Mouse (Mus musculus) midbrain, embryonic 16.5 days (tissue): Measurements from ENCODE around the gene Inha. TPM values are rescaled to one million over a fixed set of nuclear protein-coding genes. Genes with fewer than 3 reads are reported as not detected.

ENCODE experiments used
- ATAC-seq: fragments of 200-750 bp; cut with Nextera tagmentation; 2 replicates; pipeline ENCODE4 v1.8.0; 2017; ENCODE audit warnings: moderate TSS enrichment
- H3K27ac ChIP-seq: fragments of 300-500 bp; sonication (generic); 2 replicates; pipeline ENCODE4 v1.5.1; 2014; ENCODE audit warnings: mild to moderate bottlenecking, low read length, mixed read lengths
- H3K27me3 ChIP-seq: fragments of 300-500 bp; sonication (generic); 2 replicates; pipeline ENCODE4 v1.6.1; 2014; ENCODE audit warnings: low read depth, low read length, mixed read lengths; ENCODE audit not compliant: control insufficient read depth, insufficient read depth
- H3K36me3 ChIP-seq: fragments of 300-500 bp; sonication (generic); 2 replicates; pipeline ENCODE4 v1.6.1; 2014; ENCODE audit warnings: mild to moderate bottlenecking, low read length, moderate library complexity, mixed read lengths; ENCODE audit not compliant: control insufficient read depth, insufficient read depth
- H3K4me1 ChIP-seq: fragments of 300-500 bp; sonication (generic); 2 replicates; pipeline ENCODE4 v1.6.1; 2014; ENCODE audit warnings: mild to moderate bottlenecking, low read length, mixed read lengths; ENCODE audit not compliant: control insufficient read depth, insufficient read depth
- H3K4me2 ChIP-seq: fragments of 300-500 bp; sonication (generic); 2 replicates; pipeline ENCODE4 v1.6.1; 2014; ENCODE audit warnings: mild to moderate bottlenecking, low read length, mixed read lengths
- H3K4me3 ChIP-seq: fragments of 300-500 bp; sonication (generic); 2 replicates; pipeline ENCODE4 v1.5.1; 2014; ENCODE audit warnings: low read depth, mild to moderate bottlenecking, low read length, moderate library complexity, mixed read lengths
- H3K9ac ChIP-seq: fragments of 300-500 bp; sonication (generic); 2 replicates; pipeline ENCODE4 v1.6.1; 2014; ENCODE audit warnings: low read depth, low read length, mixed read lengths
- H3K9me3 ChIP-seq: fragments of 300-500 bp; sonication (generic); replicated peaks from 2 replicates; pipeline ENCODE4 v1.6.1; 2014; ENCODE audit warnings: mild to moderate bottlenecking, low read length, mixed read lengths; ENCODE audit not compliant: control insufficient read depth, poor library complexity, severe bottlenecking
- WGBS: fragments of 180-500 bp; shearing (Covaris S2); extraction: QIAGEN DNeasy Blood & Tissue Kit; methylation state at CpG from one replicate; pipeline ENCODE4 v1.1.7; 2014; 5-methylcytosine and 5-hydroxymethylcytosine counted together
- polyA plus RNA-seq: library from polyadenylated mRNA; unstranded; fragments of >200 nt; fragmentation: Nextera tagmentation; extraction: Ambion mirVana; gene quantifications from 2 replicates; pipeline ENCODE4 v1.2.1, GENCODE M21; 2015

Inha gene
- polyA plus RNA-seq, 1 experiment from 2014 or later: 21.2 TPM

DNA sequence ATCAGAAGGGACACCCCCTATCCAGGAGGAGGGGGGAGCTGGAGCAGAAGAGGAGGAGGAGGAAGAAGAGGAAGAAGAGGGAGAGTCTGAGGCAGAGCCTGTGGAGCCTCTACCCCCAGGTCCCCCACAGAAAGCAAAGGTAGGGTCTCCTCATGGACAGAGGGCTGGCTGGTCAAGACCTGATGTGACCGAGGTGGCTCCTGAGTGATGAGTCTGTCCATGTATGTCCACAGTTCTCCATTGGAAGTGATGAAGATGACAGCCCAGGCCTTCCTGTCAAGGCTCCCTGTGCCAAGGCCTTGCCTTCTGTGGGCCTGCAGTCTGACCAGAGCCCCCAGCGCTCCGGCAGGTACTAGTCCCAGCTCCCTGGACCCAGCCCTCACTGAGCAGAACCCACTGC, 41.2 kb downstream of the Inha start:
- Histone ChIP-seq H3K4me1 (peaks cover 15% of the 10 kb centered on the region), H3K4me2 (no peak overlapping the region), H3K27ac (no peak overlapping the region), H3K9ac (no peak overlapping the region), H3K4me3 (no peak overlapping the region), H3K36me3 (peaks cover 19% of the 10 kb centered on the region), H3K9me3 (no peaks in the 10 kb centered on the region), H3K27me3 (no peaks in the 10 kb centered on the region)
- 94% methylated on average over 3 of the region's 3 CpGs for WGBS
- ATAC-seq: no peak

DNA sequence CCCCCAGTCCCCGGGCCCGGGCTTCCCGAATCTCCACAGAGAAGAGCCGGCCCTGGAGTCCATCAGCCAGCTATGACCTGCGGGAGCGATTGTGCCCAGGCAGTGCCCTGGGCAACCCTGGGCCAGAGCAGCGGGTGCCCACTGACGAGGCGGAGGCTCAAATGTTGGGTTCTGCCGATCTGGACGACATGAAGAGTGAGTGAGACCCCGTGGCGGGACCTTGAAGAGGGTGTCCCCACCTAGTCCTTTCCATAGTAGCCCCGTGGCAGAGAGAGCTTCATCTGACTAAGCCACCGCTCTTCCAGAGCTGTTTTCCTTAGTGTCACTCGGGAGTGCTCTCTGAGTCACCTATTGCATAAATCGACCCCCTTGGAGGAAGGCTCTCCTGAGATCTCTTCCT, 42.0 kb downstream of the Inha start:
- H3K4me1 ChIP-seq: peaks cover 15% of the 10 kb centered on the region
- 93% methylated on average over 17 of the region's 17 CpGs for WGBS
- H3K36me3 ChIP-seq: peaks cover 25% of the 10 kb centered on the region
- no peaks in the 10 kb centered on the region for H3K27me3 ChIP-seq
- no peaks in the 10 kb centered on the region for H3K9me3 ChIP-seq
- ATAC-seq: no peak
- H3K4me2 ChIP-seq: no peak overlapping the region
- no peak overlapping the region for H3K9ac ChIP-seq
- H3K27ac ChIP-seq: no peak overlapping the region
- H3K4me3 ChIP-seq: no peak overlapping the region

DNA sequence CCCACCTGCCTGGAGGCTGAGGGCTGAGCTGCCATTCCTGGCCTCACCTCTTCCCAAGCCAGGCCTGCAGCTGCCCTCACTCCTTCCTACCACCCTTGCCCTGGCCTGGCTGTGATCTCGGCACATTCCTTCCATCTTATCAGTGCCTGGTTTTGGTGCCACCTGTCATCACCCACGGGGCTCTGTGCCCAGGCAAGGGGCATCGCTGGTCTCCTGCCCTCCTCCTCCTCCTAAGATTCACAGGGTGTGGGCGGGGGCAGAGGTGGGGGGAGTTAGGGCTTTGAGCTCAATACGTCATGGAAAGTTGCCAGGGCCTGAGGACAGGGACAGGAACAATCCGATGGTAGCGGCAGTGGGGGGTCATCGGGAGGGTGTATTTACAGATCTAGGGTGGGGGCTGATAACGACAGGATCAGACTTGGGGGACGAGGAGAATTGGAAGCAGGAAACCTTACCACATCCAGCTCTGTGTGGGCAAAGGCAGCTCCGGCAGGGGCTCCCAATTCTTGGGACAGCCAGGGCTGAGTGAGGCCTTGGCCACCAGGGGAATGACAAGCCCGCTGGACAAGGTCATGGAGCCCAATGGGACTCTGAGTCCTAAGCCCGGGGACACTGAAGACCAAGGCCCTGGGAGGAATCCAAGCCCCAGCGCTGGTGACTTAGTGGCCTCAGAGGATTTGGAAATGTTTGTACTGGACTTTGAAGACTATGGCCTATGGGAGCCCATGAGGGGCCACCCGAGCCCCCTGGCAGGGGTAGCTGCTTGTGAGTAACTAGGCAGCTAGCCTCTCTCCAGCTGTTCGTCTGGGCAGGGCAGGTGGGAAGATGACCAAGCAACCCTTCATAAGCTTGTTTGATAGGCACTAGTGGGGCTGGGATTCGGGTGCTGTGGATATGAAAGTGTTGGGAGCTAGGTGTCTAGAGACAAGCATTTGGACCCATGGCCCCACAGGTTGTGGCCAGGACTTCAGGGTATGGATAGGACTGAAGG, 42.7 kb downstream of the Inha start:
- Histone ChIP-seq H3K36me3 (peaks cover 28% of the 10 kb centered on the region), H3K9me3 (no peaks in the 10 kb centered on the region), H3K9ac (no peak overlapping the region), H3K27ac (no peak overlapping the region), H3K4me2 (no peak overlapping the region), H3K27me3 (no peaks in the 10 kb centered on the region), H3K4me3 (no peak overlapping the region), H3K4me1 (peaks cover 15% of the 10 kb centered on the region)
- ATAC-seq: no peak
- 88% methylated on average over 17 of the region's 17 CpGs for WGBS

DNA sequence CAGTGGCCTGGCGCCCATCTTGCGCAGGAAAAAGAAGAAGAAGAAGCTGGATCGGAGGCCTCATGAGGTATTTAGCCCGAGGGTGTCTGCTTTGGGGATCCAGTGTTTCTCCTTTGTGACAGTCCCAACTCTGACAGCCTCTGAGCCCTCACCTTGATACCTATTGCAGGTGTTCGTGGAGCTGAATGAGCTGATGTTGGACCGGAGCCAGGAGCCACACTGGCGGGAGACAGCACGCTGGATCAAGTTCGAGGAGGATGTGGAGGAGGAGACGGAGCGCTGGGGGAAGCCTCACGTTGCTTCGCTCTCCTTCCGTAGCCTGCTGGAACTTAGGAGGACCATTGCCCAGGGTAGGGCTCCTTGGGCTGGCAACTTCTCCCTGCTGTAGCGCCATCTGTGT, 43.7 kb downstream of the Inha start:
- 87% methylated on average over 15 of the region's 15 CpGs for WGBS
- peaks cover 11% of the 10 kb centered on the region for H3K4me1 ChIP-seq
- H3K36me3 ChIP-seq: peaks cover 38% of the 10 kb centered on the region
- H3K9me3 ChIP-seq: no peaks in the 10 kb centered on the region
- H3K4me3 ChIP-seq: no peak overlapping the region
- H3K27me3 ChIP-seq: no peaks in the 10 kb centered on the region
- no peak overlapping the region for H3K4me2 ChIP-seq
- ATAC-seq: no peak
- no peak overlapping the region for H3K9ac ChIP-seq
- H3K27ac ChIP-seq: no peak overlapping the region

DNA sequence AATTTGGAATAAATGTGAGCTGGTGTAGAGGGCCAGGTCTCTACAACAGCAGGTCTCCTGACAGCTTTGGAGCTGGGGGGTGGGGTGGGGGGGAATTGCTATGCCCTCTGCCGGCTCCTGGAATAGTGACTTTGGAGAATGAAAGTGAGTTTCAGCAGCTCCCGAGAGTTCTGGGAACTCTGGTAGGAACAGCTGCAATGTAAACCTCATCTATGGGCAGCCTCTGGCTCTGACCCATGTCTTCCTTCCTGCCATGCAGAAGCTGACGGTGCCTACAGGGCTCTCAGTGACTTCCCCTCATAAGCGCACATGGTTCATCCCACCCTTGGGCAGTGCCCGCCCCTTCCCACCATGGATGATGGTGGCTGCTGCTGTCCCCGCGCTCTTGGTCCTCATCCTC, 48.8 kb downstream of the Inha start:
- H3K9ac ChIP-seq: no peak overlapping the region
- peaks cover 32% of the 10 kb centered on the region for H3K36me3 ChIP-seq
- ATAC-seq: no peak
- H3K27me3 ChIP-seq: no peaks in the 10 kb centered on the region
- H3K4me1 ChIP-seq: peaks cover 4% of the 10 kb centered on the region
- no peak overlapping the region for H3K4me2 ChIP-seq
- H3K4me3 ChIP-seq: no peak overlapping the region
- WGBS: 87% methylated on average over 7 of the region's 7 CpGs
- H3K27ac ChIP-seq: no peak overlapping the region
- H3K9me3 ChIP-seq: no peaks in the 10 kb centered on the region

DNA sequence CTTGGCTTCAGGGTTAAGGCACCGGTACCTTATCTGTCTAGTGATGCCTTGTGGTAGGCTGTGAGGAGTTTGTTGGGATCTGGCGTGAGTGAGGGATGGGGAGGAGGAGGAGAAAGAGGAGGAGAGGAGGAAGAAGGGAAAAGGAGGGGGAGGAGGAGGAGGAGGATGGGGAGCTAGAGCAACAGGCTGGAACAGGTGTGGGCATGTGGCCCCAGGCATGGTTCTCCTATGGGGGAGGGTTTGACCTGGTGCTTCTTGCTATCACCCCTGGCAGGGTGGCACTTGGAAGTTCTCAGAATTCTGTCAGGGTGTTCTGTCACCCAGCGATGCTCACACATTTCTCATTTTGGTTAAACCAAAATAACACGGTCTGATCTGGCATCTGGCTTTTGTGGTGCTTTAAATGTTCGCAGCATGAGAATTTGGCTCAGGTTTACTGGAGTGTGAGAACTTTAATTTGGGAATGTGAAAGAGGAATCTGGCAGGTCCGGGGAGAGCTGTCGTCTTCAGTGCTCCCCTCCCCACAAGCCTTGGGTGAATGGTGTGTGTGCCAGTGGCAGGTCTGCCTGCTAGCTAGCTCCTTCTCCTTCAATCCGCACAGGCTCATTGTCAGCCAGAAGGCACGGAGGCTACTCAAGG, 49.4 kb downstream of the Inha start:
- 92% methylated on average over 9 of the region's 9 CpGs for WGBS
- H3K9me3 ChIP-seq: no peaks in the 10 kb centered on the region
- ATAC-seq: no peak
- H3K27ac ChIP-seq: no peak overlapping the region
- H3K4me2 ChIP-seq: no peak overlapping the region
- no peak overlapping the region for H3K9ac ChIP-seq
- no peak overlapping the region for H3K4me3 ChIP-seq
- H3K36me3 ChIP-seq: peaks cover 27% of the 10 kb centered on the region
- peaks cover 4% of the 10 kb centered on the region for H3K4me1 ChIP-seq
- no peaks in the 10 kb centered on the region for H3K27me3 ChIP-seq

DNA sequence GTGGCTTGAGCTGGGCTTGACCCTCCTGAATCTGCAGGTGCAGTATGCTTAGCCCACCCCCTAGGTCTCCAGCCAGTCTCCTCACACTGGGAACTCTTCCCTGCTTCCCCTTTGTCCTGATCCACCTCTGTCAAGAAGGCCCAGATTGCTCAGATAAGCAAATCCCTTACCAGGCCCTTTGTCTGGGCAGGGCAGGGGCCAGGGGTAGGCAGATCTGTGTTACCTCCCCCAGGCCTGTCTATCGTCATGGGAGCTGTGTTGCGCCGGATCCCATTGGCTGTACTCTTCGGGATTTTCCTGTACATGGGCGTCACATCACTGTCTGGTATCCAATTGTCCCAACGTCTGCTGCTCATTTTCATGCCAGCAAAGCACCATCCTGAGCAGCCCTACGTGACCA, 50.2 kb downstream of the Inha start:
- WGBS: 94% methylated on average over 7 of the region's 7 CpGs
- no peaks in the 10 kb centered on the region for H3K27me3 ChIP-seq
- peaks cover 4% of the 10 kb centered on the region for H3K4me1 ChIP-seq
- H3K36me3 ChIP-seq: peaks cover 27% of the 10 kb centered on the region
- H3K4me3 ChIP-seq: no peak overlapping the region
- no peak for ATAC-seq
- no peaks in the 10 kb centered on the region for H3K9me3 ChIP-seq
- no peak overlapping the region for H3K27ac ChIP-seq
- H3K4me2 ChIP-seq: no peak overlapping the region
- H3K9ac ChIP-seq: no peak overlapping the region

DNA sequence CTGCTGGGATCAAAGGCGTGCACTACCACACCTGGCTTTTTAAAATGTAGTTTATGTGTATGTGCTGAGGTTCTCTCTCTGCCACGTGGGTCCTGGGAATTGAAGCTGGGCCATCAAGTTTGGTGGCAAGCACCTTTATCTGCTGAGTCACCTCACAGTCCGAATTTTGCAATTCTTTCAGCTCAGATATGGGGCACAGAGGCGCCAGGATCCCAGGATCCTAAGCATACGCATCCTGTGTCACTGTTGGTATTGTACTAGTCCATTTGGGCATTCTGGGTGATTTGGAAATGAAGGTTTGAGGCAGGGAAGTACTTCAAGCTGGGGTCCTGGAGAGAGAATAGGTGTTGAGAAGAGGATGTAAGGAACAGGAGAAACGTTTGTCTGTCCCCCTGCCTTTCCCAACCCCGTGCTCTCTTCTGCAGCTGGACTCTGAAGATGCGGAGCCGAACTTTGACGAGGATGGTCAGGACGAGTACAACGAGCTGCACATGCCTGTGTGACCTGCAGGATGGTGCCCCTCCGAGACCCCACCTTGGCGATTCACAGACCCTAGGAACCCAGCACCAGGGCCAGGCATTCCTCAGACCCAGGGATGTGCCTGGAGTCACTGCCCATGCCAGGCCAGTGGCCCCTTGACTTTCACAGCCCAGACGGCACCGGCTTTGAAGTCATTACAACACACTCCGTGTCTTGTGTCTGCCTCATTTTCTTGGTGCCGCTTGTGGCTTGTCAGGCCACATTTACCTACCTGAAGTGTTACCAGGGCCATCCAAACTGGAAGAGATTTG, 51.7 kb downstream of the Inha start:
- WGBS: 90% methylated on average over 18 of the region's 18 CpGs
- no peaks in the 10 kb centered on the region for H3K27me3 ChIP-seq
- no peak overlapping the region for H3K4me3 ChIP-seq
- 0 out of 2 replicates have a peak, but pooled peaks cover 3% of the 10 kb centered on the region for H3K9me3 ChIP-seq
- no peak overlapping the region for H3K4me2 ChIP-seq
- H3K36me3 ChIP-seq: peaks cover 21% of the 10 kb centered on the region
- no peak overlapping the region; the same call in 1 of the 2 replicates for H3K27ac ChIP-seq
- H3K4me1 ChIP-seq: peaks cover 4% of the 10 kb centered on the region
- H3K9ac ChIP-seq: no peak overlapping the region
- ATAC-seq: 0 out of 2 replicates have a peak, but pooled peaks have one; percentile 1
